ENCODE assay signal across 18 mouse cellular contexts in genomic region chr11:5614453-5614852, GRCm38 (mm10). TPM values are rescaled to one million over a fixed set of nuclear protein-coding genes. Genes with fewer than 3 reads are reported as not detected.
A peak's percentile ranks its signal among the peaks of the same experiment; 100 is the strongest.
DNase-seq lines count a peak whose midpoint lies in the region; ATAC-seq and TF ChIP-seq lines count a peak whose summit lies in the region.
"Had no signal": no experiment of that assay in that cellular context is flagged by ENCODE, and none has a peak within 500 bp of the region (broad histone marks: within the 10 kb centered on the region; RNA-seq: fewer than 3 reads in every experiment).

No protein-coding gene starts in this region.

- no peak overlapping the region for H3K9ac ChIP-seq in heart, postnatal 0 days (replicated peaks; ENCODE audit: low read depth, low read length)
- H3K9ac ChIP-seq in heart, adult 2 months (ENCODE audit: low read depth, low read length): no peak overlapping the region
- H3K9ac ChIP-seq in limb, embryonic 14.5 days (ENCODE audit: low read depth, low read length, severe bottlenecking): no peak overlapping the region
- H3K9ac ChIP-seq: embryonic facial prominence, embryonic 13.5 days; heart, embryonic 15.5 days; limb, embryonic 15.5 days; lung, embryonic 15.5 days had no signal

- DNase-seq in cerebellum, postnatal 10 days: peak; percentile 69 to 76
- DNase-seq in cerebellum, adult 11-12 months: no peak
- peak; percentile 18 for DNase-seq in heart, postnatal 0 days (ENCODE audit: low spot score)
- DNase-seq in heart, adult 2 months: no peak
- DNase-seq in limb, embryonic 14.5 days (ENCODE audit: low spot score): peak; percentile 34
- DNase-seq in limb, embryonic 10.5 days (ENCODE audit: low spot score): no peak
- DNase-seq in heart, postnatal 4 days: peak; percentile 58
- DNase-seq in kidney, adult 9 months: no peak
- DNase-seq: adrenal gland, adult 2 months; cerebellum, postnatal 36 days; kidney, adult 11 months had no signal

- 34% methylated on average over 3 of the region's 3 CpGs for WGBS in heart, postnatal 0 days
- WGBS in heart, adult 2 months: 52% methylated on average over 3 of the region's 3 CpGs
- WGBS in limb, embryonic 14.5 days: 90% methylated on average over 3 of the region's 3 CpGs
- 94% methylated on average over 3 of the region's 3 CpGs for WGBS in limb, embryonic 10.5 days

- no peak for TF ChIP-seq EP300 in heart, postnatal 0 days (IDR thresholded peaks at IDR 0.05; ENCODE audit: low read depth)
- no peak for TF ChIP-seq EP300 in heart, adult 2 months (IDR thresholded peaks at IDR 0.05; ENCODE audit: insufficient read depth, low read depth, low read length)

- TF ChIP-seq CTCF in heart, postnatal 0 days (IDR thresholded peaks at IDR 0.05; ENCODE audit: low read depth): no peak
- no peak for TF ChIP-seq CTCF in heart, adult 2 months (IDR thresholded peaks at IDR 0.05)

- no peak for ATAC-seq in heart, postnatal 0 days (ENCODE audit: insufficient read depth, low read depth)
- no peak for ATAC-seq in limb, embryonic 14.5 days (ENCODE audit: low FRiP score, low read depth)

- no peak for TF ChIP-seq POLR2A in heart, adult 2 months (IDR thresholded peaks at IDR 0.05; ENCODE audit: insufficient read depth, low read depth, low read length)
- no peak for TF ChIP-seq POLR2A in limb, embryonic 14.5 days (IDR thresholded peaks at IDR 0.05; ENCODE audit: borderline replicate concordance, extremely low read depth, insufficient read depth, insufficient read length)

- no peak overlapping the region for H3K4me2 ChIP-seq in heart, postnatal 0 days (ENCODE audit: low read depth, low read length)
- no peak overlapping the region for H3K4me2 ChIP-seq in limb, embryonic 14.5 days (replicated peaks; ENCODE audit: low read depth, low read length, severe bottlenecking)
- H3K4me2 ChIP-seq: embryonic facial prominence, embryonic 13.5 days; heart, embryonic 15.5 days; limb, embryonic 15.5 days; lung, embryonic 15.5 days had no signal

- no peak overlapping the region for H3K4me3 ChIP-seq in heart, postnatal 0 days (ENCODE audit: low read depth, low read length)
- H3K4me3 ChIP-seq in heart, adult 2 months: no peak overlapping the region
- no peak overlapping the region for H3K4me3 ChIP-seq in limb, embryonic 14.5 days (replicated peaks; ENCODE audit: low read length)
- no peak overlapping the region for H3K4me3 ChIP-seq in limb, embryonic 10.5 days
- H3K4me3 ChIP-seq: embryonic facial prominence, embryonic 13.5 days; heart, embryonic 15.5 days; limb, embryonic 15.5 days; lung, embryonic 15.5 days; midbrain, embryonic 10.5 days had no signal

- H3K27me3 ChIP-seq in heart, postnatal 0 days (ENCODE audit: control insufficient read depth, insufficient read depth, low read length): no peaks in the 10 kb centered on the region
- H3K27me3 ChIP-seq in heart, adult 2 months (ENCODE audit: control insufficient read depth, insufficient read depth, low read length): no peaks in the 10 kb centered on the region
- H3K27me3 ChIP-seq in limb, embryonic 14.5 days (ENCODE audit: control insufficient read depth, insufficient read depth, low read length): no peaks in the 10 kb centered on the region
- H3K27me3 ChIP-seq in limb, embryonic 10.5 days (ENCODE audit: low read depth, poor library complexity, severe bottlenecking): no peaks in the 10 kb centered on the region
- H3K27me3 ChIP-seq: embryonic facial prominence, embryonic 13.5 days; heart, embryonic 15.5 days; limb, embryonic 15.5 days; lung, embryonic 15.5 days had no signal

- 0 out of 2 replicates have a peak, but pooled peaks cover 3% of the 10 kb centered on the region for H3K9me3 ChIP-seq in heart, postnatal 0 days (replicated peaks; ENCODE audit: control insufficient read depth, low read length)
- H3K9me3 ChIP-seq in limb, embryonic 14.5 days (ENCODE audit: control insufficient read depth, low read length): no peaks in the 10 kb centered on the region
- H3K9me3 ChIP-seq in limb, embryonic 10.5 days (replicated peaks): no peaks in the 10 kb centered on the region
- H3K9me3 ChIP-seq: heart, embryonic 15.5 days; limb, embryonic 15.5 days; lung, embryonic 15.5 days had no signal

- no peaks in the 10 kb centered on the region for H3K4me1 ChIP-seq in heart, postnatal 0 days (ENCODE audit: control insufficient read depth, insufficient read depth)
- H3K4me1 ChIP-seq in heart, adult 2 months (ENCODE audit: control insufficient read depth, insufficient read depth, low read length): no peaks in the 10 kb centered on the region
- no peaks in the 10 kb centered on the region for H3K4me1 ChIP-seq in limb, embryonic 14.5 days (ENCODE audit: control insufficient read depth, insufficient read depth, low read length)
- no peaks in the 10 kb centered on the region for H3K4me1 ChIP-seq in limb, embryonic 10.5 days
- H3K4me1 ChIP-seq: embryonic facial prominence, embryonic 13.5 days; limb, embryonic 15.5 days; lung, embryonic 15.5 days had no signal

- intact Hi-C loops in heart, adult 2 months (cut with DNase I): no loop called here

- H3K36me3 ChIP-seq in heart, postnatal 0 days (replicated peaks; ENCODE audit: control insufficient read depth, insufficient read depth, low read length): no peaks in the 10 kb centered on the region
- H3K36me3 ChIP-seq in heart, adult 2 months (ENCODE audit: control insufficient read depth, insufficient read depth, low read length): no peaks in the 10 kb centered on the region
- no peaks in the 10 kb centered on the region for H3K36me3 ChIP-seq in limb, embryonic 14.5 days (ENCODE audit: control insufficient read depth, insufficient read depth, low read length)
- no peaks in the 10 kb centered on the region for H3K36me3 ChIP-seq in limb, embryonic 10.5 days
- H3K36me3 ChIP-seq: embryonic facial prominence, embryonic 13.5 days; heart, embryonic 15.5 days; limb, embryonic 15.5 days; lung, embryonic 15.5 days; midbrain, embryonic 10.5 days had no signal

- H3K79me2 ChIP-seq in heart, adult 2 months (replicated peaks; ENCODE audit: control insufficient read depth, insufficient read depth, low read length): no peaks in the 10 kb centered on the region

- H3K27ac ChIP-seq in heart, postnatal 0 days (ENCODE audit: low read depth): no peak overlapping the region
- no peak overlapping the region for H3K27ac ChIP-seq in heart, adult 2 months
- H3K27ac ChIP-seq in limb, embryonic 14.5 days (replicated peaks; ENCODE audit: low read depth, low read length): no peak overlapping the region
- no peak overlapping the region for H3K27ac ChIP-seq in limb, embryonic 10.5 days
- H3K27ac ChIP-seq: embryonic facial prominence, embryonic 13.5 days; heart, embryonic 15.5 days; limb, embryonic 15.5 days; lung, embryonic 15.5 days; midbrain, embryonic 10.5 days had no signal

RNA-seq across cellular contexts. Expression of gene Ankrd36, which starts 45.0 kb away (rescaled TPM):
- total RNA-seq in heart, postnatal 0 days (2014; rRNA removed; ENCODE audit: low replicate concordance): not detected in 2 replicates
- not detected in 2 replicates for polyA plus RNA-seq in heart, postnatal 0 days (2015; fragmentation: Nextera tagmentation; extraction: Ambion mirVana)
- not detected for total RNA-seq in heart, adult 2 months (2021)
- 0.12 and 0.23 TPM in 2 replicates for polyA plus RNA-seq in heart, adult 2 months (2012; rRNA removed)
- polyA plus RNA-seq in limb, embryonic 14.5 days (2012; rRNA removed): 0.03 TPM in 1 of 2 replicates, not detected in the other
- polyA plus RNA-seq in limb, embryonic 14.5 days (2014; fragmentation: Nextera tagmentation; extraction: Ambion mirVana): not detected in 2 replicates
- polyA plus RNA-seq in limb, embryonic 10.5 days (2016; fragmentation: Nextera tagmentation; extraction: Ambion mirVana): not detected in 2 replicates
- not detected for total RNA-seq in heart, postnatal 4 days (2021)
- total RNA-seq: adrenal gland, adult 2 months; layer of hippocampus, postnatal 25 days had no signal
- polyA plus RNA-seq: adrenal gland, adult 2 months; embryonic facial prominence, embryonic 13.5 days; heart, embryonic 15.5 days; limb, embryonic 15.5 days; urinary bladder, adult 2 months had no signal

Comparison
In these comparisons a context has a peak if more than half of its experiments do, and no peak if none do; other contexts are left out.
1. DNase-seq: peak in cerebellum, postnatal 10 days (2 of 2), heart, postnatal 0 days (single experiment), limb, embryonic 14.5 days (single experiment) and heart, postnatal 4 days (single experiment); none in cerebellum, adult 11-12 months (single experiment), heart, adult 2 months (0 of 2), limb, embryonic 10.5 days (single experiment) and kidney, adult 9 months (single experiment).